Mouse (Mus musculus) forebrain, embryonic 13.5 days (tissue): ENCODE data around the gene Olfr1502. TPM values are rescaled to one million over a fixed set of nuclear protein-coding genes. Genes with fewer than 3 reads are reported as not detected.
"Not testable (repeated sequence)": the region's sequence is repeated elsewhere in the genome, so short reads cannot be mapped to it uniquely, and the experiment has no call there.

Experiments
- ATAC-seq: fragments of 200-750 bp; cut with Nextera tagmentation; 2 replicates; pipeline ENCODE4 v1.8.0; 2017
- H3K27ac ChIP-seq: fragments of 300-500 bp; sonication (generic); 2 replicates; pipeline ENCODE4 v1.5.1; 2015; ENCODE audit warnings: inconsistent platforms, mild to moderate bottlenecking, moderate library complexity
- H3K27me3 ChIP-seq: fragments of 300-500 bp; sonication (generic); 2 replicates; pipeline ENCODE4 v1.6.1; 2015; ENCODE audit warnings: mild to moderate bottlenecking, inconsistent platforms
- H3K36me3 ChIP-seq: fragments of 300-500 bp; sonication (generic); 2 replicates; pipeline ENCODE4 v1.6.1; 2015; ENCODE audit warnings: mild to moderate bottlenecking, inconsistent platforms; ENCODE audit not compliant: poor library complexity, severe bottlenecking
- H3K4me1 ChIP-seq: fragments of 300-500 bp; sonication (generic); 2 replicates; pipeline ENCODE4 v1.6.1; 2015; ENCODE audit warnings: inconsistent platforms
- H3K4me2 ChIP-seq: fragments of 300-500 bp; sonication (generic); 2 replicates; pipeline ENCODE4 v1.6.1; 2015; ENCODE audit warnings: inconsistent platforms, mild to moderate bottlenecking, moderate library complexity
- H3K4me3 ChIP-seq: fragments of 300-500 bp; sonication (generic); 2 replicates; pipeline ENCODE4 v1.5.1; 2015; ENCODE audit warnings: mild to moderate bottlenecking, inconsistent platforms
- H3K9ac ChIP-seq: fragments of 300-500 bp; sonication (generic); 2 replicates; pipeline ENCODE4 v1.6.1; 2015; ENCODE audit warnings: mild to moderate bottlenecking, inconsistent platforms
- H3K9me3 ChIP-seq: fragments of 300-500 bp; sonication (generic); replicated peaks from 2 replicates; pipeline ENCODE4 v1.6.1; 2016; ENCODE audit warnings: inconsistent platforms
- WGBS: fragments of 180-500 bp; shearing (Covaris S2); methylation state at CpG from one replicate; pipeline ENCODE4 v1.1.7; 2015; 5-methylcytosine and 5-hydroxymethylcytosine counted together
- polyA plus RNA-seq: library from polyadenylated mRNA; unstranded; fragments of >200 nt; fragmentation: Nextera tagmentation; extraction: Ambion mirVana; gene quantifications from 2 replicates; pipeline ENCODE4 v1.2.1, GENCODE M21; 2015

Olfr1502 gene
- polyA plus RNA-seq: not detected in 2 replicates

DNA sequence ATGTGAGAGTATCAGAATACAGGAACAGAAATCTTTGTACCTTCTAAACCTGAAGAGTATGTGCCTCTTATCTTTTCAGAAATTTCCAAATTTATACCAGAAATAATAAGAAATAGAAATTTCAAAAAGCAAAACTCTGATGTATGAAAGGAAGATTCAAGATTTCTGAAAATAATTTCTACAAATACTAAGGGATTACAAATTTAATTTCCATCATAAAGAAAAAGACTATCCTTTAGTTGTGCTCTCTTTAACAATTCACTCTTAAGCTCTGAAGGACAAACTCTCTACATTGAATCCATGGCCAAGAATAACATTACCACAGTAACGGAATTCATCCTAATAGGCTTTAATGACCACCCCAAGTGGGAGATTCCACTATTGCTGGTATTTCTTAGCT lies at the start of gene Olfr1502:
TSS of gene Olfr1502 (plus strand) at position 301 of the 400 bp plus-strand sequence.
- no peak within 1 kb of the TSS for H3K27ac ChIP-seq
- H3K27me3 ChIP-seq: no peaks in the 10 kb centered on the region
- H3K9ac ChIP-seq: no peak within 1 kb of the TSS
- H3K4me3 ChIP-seq: no peak within 1 kb of the TSS
- WGBS: 91% methylated on average over 1 of the region's 1 CpGs
- no peak for ATAC-seq
- H3K36me3 ChIP-seq: no peaks in the 10 kb centered on the region
- H3K4me1 ChIP-seq: no peaks in the 10 kb centered on the region
- no peak within 1 kb of the TSS for H3K4me2 ChIP-seq
- no peaks in the 10 kb centered on the region for H3K9me3 ChIP-seq

DNA sequence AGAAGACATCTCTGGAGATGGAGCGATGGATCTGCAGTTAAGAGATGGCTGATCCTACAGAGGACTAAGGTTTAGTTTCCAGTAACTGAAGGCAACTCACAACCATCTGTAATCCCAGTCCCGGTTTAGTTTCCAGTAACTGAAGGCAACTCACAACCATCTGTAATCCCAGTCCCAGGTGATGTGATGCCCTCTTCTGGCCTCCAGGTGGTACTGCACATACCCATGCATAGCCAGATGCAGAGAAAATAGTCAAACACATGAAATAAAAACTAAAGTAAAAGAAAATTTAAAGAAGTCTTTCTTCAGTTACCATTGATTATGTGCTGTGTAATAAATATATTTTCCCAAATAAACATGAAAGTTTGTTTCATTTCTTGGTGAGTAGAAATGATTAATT lies 48.8 kb upstream of the Olfr1502 start:
- no peaks in the 10 kb centered on the region for H3K36me3 ChIP-seq
- 60% methylated on average over 2 of the region's 2 CpGs for WGBS
- no peaks in the 10 kb centered on the region for H3K9me3 ChIP-seq
- H3K4me2 ChIP-seq: no peak overlapping the region
- H3K4me1 ChIP-seq: no peaks in the 10 kb centered on the region
- H3K27me3 ChIP-seq: no peaks in the 10 kb centered on the region
- no peak overlapping the region for H3K9ac ChIP-seq
- no peak for ATAC-seq
- no peak overlapping the region for H3K4me3 ChIP-seq
- H3K27ac ChIP-seq: no peak overlapping the region

DNA sequence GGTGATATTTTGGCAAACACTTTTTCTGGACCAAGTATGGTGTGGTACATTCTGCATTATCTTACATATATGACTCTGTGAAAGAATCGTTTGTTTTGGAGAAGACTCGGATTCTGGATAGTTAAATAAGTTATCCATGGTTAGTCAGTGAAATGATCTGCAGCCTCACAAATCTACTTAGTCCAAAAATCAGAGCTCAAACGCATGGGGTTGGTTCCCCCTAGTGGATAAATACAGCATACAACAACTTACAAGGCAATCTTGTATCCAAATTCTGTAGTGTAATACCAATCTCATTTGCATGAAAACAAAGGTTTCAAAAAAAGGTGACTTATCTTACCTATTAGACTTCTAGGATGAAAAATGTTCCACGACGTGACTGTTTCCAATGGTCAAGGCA lies 42.8 kb upstream of the Olfr1502 start:
- Histone ChIP-seq H3K4me3 (no peak overlapping the region), H3K27ac (no peak overlapping the region)
- 34% methylated on average over 5 of the region's 5 CpGs for WGBS

DNA sequence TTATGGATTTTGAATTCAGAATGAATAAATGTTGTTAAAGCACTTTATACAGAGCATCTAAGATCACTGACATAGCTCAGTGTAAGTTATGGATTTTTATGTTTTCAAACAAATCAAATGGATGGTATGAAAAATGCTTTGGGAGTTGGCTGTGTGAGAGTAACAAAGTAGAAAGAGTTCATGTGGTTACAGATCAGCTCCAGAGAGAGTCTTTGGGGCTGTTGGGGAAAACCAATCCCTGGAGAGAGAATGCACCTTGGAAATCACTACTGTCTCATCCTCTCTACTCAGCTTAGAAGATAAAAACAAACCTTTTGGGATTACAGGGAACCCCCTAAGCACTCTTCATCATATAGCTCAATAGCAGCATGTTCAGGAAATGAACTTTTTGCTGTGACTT lies 42.2 kb upstream of the Olfr1502 start, which contains the start of gene Olfr1499:
TSS of gene Olfr1499 (minus strand) at position 101 of the 400 bp plus-strand sequence.
- H3K9me3 ChIP-seq: no peaks in the 10 kb centered on the region
- H3K27me3 ChIP-seq: no peaks in the 10 kb centered on the region
- H3K9ac ChIP-seq: no peak within 1 kb of the TSS
- no peak within 1 kb of the TSS for H3K27ac ChIP-seq
- no peak within 1 kb of the TSS for H3K4me2 ChIP-seq
- ATAC-seq: no peak
- H3K36me3 ChIP-seq: no peaks in the 10 kb centered on the region
- H3K4me1 ChIP-seq: no peaks in the 10 kb centered on the region
- H3K4me3 ChIP-seq: no peak within 1 kb of the TSS

More for the DNA sequence above, 42.8 kb upstream of the Olfr1502 start:
- H3K4me1 ChIP-seq: no peaks in the 10 kb centered on the region
- ATAC-seq: no peak
- no peaks in the 10 kb centered on the region for H3K9me3 ChIP-seq
- no peaks in the 10 kb centered on the region for H3K36me3 ChIP-seq
- H3K27me3 ChIP-seq: no peaks in the 10 kb centered on the region
- H3K4me2 ChIP-seq: no peak overlapping the region
- no peak overlapping the region for H3K9ac ChIP-seq

DNA sequence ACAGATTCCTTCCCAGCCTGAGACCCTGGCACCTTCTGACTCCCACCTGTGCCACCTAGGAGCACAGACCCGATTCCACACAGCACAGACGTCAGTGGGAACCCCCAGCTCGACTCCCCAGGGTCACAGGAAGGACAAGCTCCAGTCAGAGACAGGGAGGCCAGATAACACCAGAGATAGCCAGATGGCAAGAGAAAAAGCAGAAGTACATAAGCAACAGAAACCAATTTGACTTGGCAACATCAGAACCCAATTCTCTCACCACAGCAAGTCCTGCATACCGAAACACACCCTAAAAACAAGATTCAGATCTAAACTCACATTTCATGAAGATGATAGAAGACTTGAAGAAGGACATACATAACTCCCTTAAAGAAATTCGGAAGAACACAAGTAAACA lies 40.7 kb upstream of the Olfr1502 start:
- Histone ChIP-seq H3K4me1 (no peaks in the 10 kb centered on the region), H3K4me3 (no peak overlapping the region), H3K27ac (no peak overlapping the region), H3K27me3 (no peaks in the 10 kb centered on the region), H3K9me3 (no peaks in the 10 kb centered on the region), H3K36me3 (no peaks in the 10 kb centered on the region), H3K9ac (no peak overlapping the region), H3K4me2 (no peak overlapping the region)
- no peak for ATAC-seq
- 81% methylated on average over 5 of the region's 5 CpGs for WGBS

DNA sequence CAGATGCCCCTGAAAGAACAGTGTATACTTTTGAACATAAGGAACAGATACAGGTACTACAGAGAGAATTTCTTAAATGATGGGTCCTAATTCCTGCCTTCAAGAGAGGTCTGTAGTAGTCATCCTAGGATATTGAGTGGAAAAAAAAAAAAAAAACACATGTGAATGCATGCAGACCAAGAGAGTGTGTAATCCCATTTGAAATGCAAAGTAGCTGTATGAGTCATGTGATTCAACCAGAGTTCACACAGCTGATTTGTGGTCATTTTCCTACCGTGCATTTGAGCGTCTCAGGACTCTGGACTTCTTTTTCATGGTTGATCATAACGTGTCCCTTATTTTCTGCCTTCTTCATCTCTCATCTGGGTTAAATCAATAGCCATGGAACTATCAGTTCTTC lies 33.1 kb upstream of the Olfr1502 start:
- Histone ChIP-seq H3K36me3 (no peaks in the 10 kb centered on the region), H3K4me1 (no peaks in the 10 kb centered on the region), H3K27ac (no peak overlapping the region), H3K4me3 (no peak overlapping the region), H3K9ac (no peak overlapping the region), H3K4me2 (no peak overlapping the region), H3K27me3 (no peaks in the 10 kb centered on the region), H3K9me3 (no peaks in the 10 kb centered on the region)
- 71% methylated on average over 3 of the region's 3 CpGs for WGBS
- ATAC-seq: no peak

DNA sequence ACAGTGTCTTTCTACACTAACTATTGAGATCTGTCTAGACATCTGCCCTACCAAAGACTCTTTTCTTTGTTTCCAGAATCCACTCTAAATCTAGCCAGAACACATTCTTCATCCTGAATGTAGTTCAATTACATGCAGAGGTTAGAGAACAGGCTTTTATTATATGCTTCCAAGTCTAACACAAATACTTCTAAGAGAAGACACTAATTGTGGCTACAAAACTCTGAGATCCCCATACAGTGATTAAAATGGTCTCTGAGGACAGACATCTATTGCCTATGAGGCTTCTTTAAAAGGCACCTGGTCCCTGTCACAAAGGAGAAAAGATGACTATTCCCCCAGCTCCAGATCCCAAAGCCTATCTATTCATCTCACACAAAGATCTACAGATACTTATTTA lies 31.2 kb upstream of the Olfr1502 start, which contains the start of gene Olfr1500:
TSS of gene Olfr1500 (minus strand) at position 101 of the 400 bp plus-strand sequence.
- no peak within 1 kb of the TSS for H3K27ac ChIP-seq
- no peak for ATAC-seq
- H3K36me3 ChIP-seq: no peaks in the 10 kb centered on the region
- no peaks in the 10 kb centered on the region for H3K27me3 ChIP-seq
- no peak within 1 kb of the TSS for H3K4me3 ChIP-seq
- H3K4me2 ChIP-seq: no peak within 1 kb of the TSS
- no peak within 1 kb of the TSS for H3K9ac ChIP-seq
- no peaks in the 10 kb centered on the region for H3K9me3 ChIP-seq
- no peaks in the 10 kb centered on the region for H3K4me1 ChIP-seq

DNA sequence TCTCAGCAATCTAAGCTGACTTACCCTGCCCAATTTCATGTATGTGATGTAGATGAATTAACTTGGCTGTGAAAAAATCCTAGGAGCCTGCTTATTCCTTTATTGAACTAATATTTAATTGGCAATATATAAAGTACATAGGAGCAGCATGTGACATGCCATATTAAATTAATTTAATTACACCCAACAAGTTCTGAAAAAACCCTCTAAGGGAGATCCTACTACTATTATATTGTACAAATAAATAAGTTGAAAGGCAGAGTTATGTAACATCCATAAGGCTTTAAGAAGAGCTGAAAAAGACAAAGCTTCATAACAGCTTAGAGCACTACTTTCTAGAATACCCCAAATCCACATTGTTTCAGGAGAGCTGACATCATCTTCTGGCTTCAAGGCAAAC lies 11.0 kb upstream of the Olfr1502 start, which contains the start of gene Olfr1501:
TSS of gene Olfr1501 (minus strand) at position 101 of the 400 bp plus-strand sequence.
- H3K27me3 ChIP-seq, H3K4me3 ChIP-seq, H3K9ac ChIP-seq, H3K9me3 ChIP-seq, H3K4me2 ChIP-seq, H3K4me1 ChIP-seq, H3K36me3 ChIP-seq, H3K27ac ChIP-seq, ATAC-seq: not testable (repeated sequence)

DNA sequence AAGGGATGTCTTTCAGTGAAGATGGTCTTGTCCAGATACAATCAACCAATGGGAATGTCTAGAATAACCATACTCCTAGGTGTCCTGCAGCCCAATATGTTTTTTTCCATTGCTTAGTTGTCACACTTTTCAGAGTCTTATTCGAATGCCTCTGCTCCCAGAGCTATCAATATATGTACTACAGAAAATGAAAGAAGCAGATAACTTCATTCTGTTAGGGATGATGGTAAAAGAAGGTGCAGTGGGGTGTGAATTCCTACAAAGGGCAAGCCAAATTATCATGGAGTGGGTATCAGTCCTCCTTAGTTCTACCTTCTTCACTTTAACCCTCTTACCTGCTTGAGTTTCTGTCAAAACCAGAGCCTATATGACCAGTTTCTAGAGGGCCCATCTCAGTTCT lies 36.2 kb downstream of the Olfr1502 start, which contains the start of gene Olfr1504:
TSS of gene Olfr1504 (minus strand) at position 101 of the 400 bp plus-strand sequence.
- WGBS: 91% methylated on average over 1 of the region's 1 CpGs
- Histone ChIP-seq H3K4me3 (no peak within 1 kb of the TSS), H3K4me1 (no peaks in the 10 kb centered on the region), H3K9ac (no peak within 1 kb of the TSS), H3K27me3 (no peaks in the 10 kb centered on the region), H3K4me2 (no peak within 1 kb of the TSS), H3K36me3 (no peaks in the 10 kb centered on the region), H3K9me3 (no peaks in the 10 kb centered on the region), H3K27ac (no peak within 1 kb of the TSS)
- no peak for ATAC-seq

Other genes with a start within 250 kb of the Olfr1502 start
- gene Olfr1487, start 244.4 kb upstream of the Olfr1502 start, polyA plus RNA-seq: not detected in 2 replicates
- gene Olfr1489, start 230.2 kb upstream of the Olfr1502 start, polyA plus RNA-seq: not detected in 2 replicates
- not detected in 2 replicates for gene Olfr1490, start 210.7 kb upstream of the Olfr1502 start, polyA plus RNA-seq
- not detected in 2 replicates for gene Olfr1491, start 164.5 kb upstream of the Olfr1502 start, polyA plus RNA-seq
- not detected in 2 replicates for gene Olfr1493-ps1, start 138.5 kb upstream of the Olfr1502 start, polyA plus RNA-seq
- gene Olfr1494, start 122.1 kb upstream of the Olfr1502 start, polyA plus RNA-seq: not detected in 2 replicates
- gene Olfr1495, start 97.2 kb upstream of the Olfr1502 start, polyA plus RNA-seq: not detected in 2 replicates
- gene Olfr1496, start 83.9 kb upstream of the Olfr1502 start, polyA plus RNA-seq: not detected in 2 replicates
- gene Olfr1497, start 63.6 kb upstream of the Olfr1502 start, polyA plus RNA-seq: not detected in 2 replicates
- not detected in 2 replicates for gene Olfr1499, start 42.3 kb upstream of the Olfr1502 start, polyA plus RNA-seq
- not detected in 2 replicates for gene Olfr1500, start 31.3 kb upstream of the Olfr1502 start, polyA plus RNA-seq
- not detected in 2 replicates for gene Olfr1501, start 11.1 kb upstream of the Olfr1502 start, polyA plus RNA-seq
- gene Olfr1504, start 36.1 kb downstream of the Olfr1502 start, polyA plus RNA-seq: 0.15 TPM in 1 of 2 replicates, not detected in the other
- gene Olfr1505, start 51.7 kb downstream of the Olfr1502 start, polyA plus RNA-seq: not detected in 2 replicates